Mouse (Mus musculus) thymus, adult 2 months (tissue): ENCODE measurements around the gene Dysf.

Experiments used
- CTCF ChIP-seq: fragments of 200-500 bp; IDR thresholded peaks from 2 replicates; pipeline ENCODE4 v1.5.1; 2012; ENCODE audit warnings: mild to moderate bottlenecking, control low read depth, low read length, moderate library complexity, borderline replicate concordance; ENCODE audit not compliant: control insufficient read depth, poor library complexity, insufficient read depth; ENCODE audit errors: extremely low read depth
- POLR2A ChIP-seq: fragments of 200-500 bp; IDR thresholded peaks from 2 replicates; pipeline ENCODE4 v1.6.1; 2012; ENCODE audit warnings: mild to moderate bottlenecking, low read length, control low read depth, moderate library complexity; ENCODE audit not compliant: control insufficient read depth, poor library complexity, insufficient read depth; ENCODE audit errors: extremely low read depth

- TF ChIP-seq CTCF (no peak), POLR2A (no peak)
Measured at GRCm38 (mm10) chr6:84110377-84110776, 102.0 kb downstream of the Dysf start.
